Mouse (Mus musculus) mouse trophoblast stem cell (cell line): Measurements from ENCODE around the gene Gm32717.
"Not testable (repeated sequence)": the region's sequence is repeated elsewhere in the genome, so short reads cannot be mapped to it uniquely, and the experiment has no call there.

Source experiments
- in situ Hi-C, 2 experiments: fragments of 300-500 bp; cut with MseI, MboI; formaldehyde crosslinking; loops; 2 replicates in 1 of 2; 3 replicates in 1 of 2; pipeline ENCODE4 v1.15.1; 2025

Gm32717 gene

DNA sequence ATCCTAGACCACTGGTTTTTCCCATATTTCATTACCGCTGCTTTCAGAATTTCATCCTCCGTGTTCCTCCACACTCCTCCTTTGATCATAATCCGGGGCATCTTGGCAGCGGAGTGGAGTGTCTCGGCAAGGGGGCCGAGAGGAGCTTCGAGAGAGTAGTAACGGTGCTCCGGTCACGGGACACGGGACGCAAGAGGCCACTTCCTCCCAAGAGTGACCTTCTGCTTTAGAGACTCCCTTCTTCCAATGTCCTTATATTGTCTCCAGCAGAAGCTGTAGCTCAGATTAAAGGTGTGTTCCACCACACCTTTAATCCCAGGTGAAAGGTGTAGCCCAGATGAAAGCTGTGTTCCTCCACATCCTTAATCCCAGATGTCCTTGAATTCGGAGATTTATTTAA lies at the start of gene Gm32717:
TSS of gene Gm32717 (minus strand) at position 101 of the 400 bp plus-strand sequence.
- in situ Hi-C loops = not testable (repeated sequence)

GRCm38 (mm10) chr10:118283016-118283415 lies 42.4 kb upstream of the Gm32717 start:
- in situ Hi-C loops = not testable (repeated sequence)

DNA sequence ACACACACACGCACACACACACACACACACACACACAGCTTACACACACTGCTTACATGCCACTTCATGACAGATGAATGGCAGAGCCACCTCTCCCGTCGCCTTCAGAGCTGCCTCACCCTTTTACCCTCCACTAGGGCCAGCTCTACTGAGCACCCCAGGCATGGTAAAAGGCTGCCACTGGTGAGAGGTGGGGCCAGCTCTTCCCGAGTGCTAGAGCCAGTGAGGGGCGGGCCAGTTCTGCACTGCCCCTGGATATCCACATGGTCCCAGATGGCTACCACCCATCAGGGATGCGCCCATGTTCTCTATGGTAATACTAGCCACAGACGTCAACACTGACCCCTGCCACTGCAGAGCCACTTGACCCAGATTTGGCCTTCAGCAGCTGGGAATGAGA lies 42.0 kb upstream of the Gm32717 start:
- in situ Hi-C loops = not testable (repeated sequence)

GRCm38 (mm10) chr10:118278069-118278468 lies 37.5 kb upstream of the Gm32717 start:
- in situ Hi-C loops = not testable (repeated sequence)

DNA sequence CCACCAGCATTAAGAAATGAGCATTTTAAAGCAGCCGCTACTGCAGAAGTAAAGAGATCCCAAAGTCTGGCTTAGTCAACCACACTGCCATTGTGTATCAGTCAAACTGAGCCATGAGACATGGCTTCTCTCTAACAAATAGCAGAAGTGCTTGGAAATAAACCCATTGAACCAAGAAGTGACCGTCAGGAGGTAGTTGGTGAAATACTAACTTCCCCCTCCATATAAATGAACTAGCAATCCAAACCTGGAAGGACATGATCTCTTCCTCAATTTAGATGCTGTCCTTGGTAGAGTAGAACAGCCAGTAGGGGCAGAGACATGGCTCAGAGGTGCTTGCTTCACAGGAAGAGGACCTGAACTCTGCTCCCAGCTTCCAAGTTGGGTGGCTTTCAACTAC lies 30.8 kb upstream of the Gm32717 start:
- in situ Hi-C loops = not testable (repeated sequence)

DNA sequence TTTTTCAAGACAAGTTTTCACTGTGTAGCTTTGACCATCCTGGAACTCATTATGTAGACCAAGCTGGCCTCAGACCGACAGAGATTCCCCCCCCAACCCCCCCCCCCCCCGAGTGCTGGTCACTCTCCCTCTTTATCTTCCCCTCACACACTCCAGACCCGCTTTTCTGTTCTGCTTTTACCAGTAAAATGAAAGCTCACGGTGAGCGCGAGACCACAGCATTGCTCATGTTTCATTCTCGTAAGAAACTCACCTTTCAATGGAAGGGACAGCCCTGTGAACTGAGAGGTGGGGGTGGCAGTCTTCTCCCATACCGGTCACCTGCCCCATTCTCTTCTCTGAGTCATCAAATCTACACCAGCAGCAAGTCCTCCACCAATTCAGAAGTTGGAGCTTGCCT lies 28.2 kb upstream of the Gm32717 start:
- in situ Hi-C loops = not testable (repeated sequence)

GRCm38 (mm10) chr10:118258388-118258787 lies 17.8 kb upstream of the Gm32717 start, which contains the start of gene Gm32802:
TSS of gene Gm32802 (plus strand) at chr10:118258688.
- in situ Hi-C loops = not testable (repeated sequence)

- in situ Hi-C loops = no loop called here
Measured at GRCm38 (mm10) chr10:118250852-118251295, 10.3 kb upstream of the Gm32717 start.

- in situ Hi-C loops = not testable (repeated sequence)
Measured at GRCm38 (mm10) chr10:118249006-118249595, 8.5 kb upstream of the Gm32717 start.

DNA sequence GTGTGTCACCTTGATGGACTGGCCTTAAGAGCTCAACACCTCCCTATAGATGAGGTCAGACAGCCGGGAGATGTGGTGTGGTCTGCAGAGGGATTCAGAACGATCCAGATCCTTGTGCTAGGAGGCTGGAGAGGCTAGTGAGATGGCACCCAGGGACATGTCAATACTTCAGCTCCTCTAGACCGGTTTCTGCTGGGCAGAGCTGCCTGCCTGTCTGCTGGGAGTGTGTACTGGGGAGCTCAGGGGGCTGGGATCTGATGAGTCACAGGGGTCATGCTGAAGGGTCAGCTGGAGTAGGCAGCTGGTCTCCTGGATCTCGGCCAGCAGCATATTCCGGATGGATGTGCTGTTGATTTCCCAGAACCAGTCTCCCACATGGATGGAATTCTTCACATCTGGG lies 8.0 kb downstream of the Gm32717 start:
- in situ Hi-C loops = not testable (repeated sequence)

DNA sequence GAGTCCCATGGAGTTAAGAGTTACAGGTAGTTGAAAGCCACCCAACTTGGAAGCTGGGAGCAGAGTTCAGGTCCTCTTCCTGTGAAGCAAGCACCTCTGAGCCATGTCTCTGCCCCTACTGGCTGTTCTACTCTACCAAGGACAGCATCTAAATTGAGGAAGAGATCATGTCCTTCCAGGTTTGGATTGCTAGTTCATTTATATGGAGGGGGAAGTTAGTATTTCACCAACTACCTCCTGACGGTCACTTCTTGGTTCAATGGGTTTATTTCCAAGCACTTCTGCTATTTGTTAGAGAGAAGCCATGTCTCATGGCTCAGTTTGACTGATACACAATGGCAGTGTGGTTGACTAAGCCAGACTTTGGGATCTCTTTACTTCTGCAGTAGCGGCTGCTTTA lies 13.0 kb downstream of the Gm32717 start:
- in situ Hi-C loops = not testable (repeated sequence)

DNA sequence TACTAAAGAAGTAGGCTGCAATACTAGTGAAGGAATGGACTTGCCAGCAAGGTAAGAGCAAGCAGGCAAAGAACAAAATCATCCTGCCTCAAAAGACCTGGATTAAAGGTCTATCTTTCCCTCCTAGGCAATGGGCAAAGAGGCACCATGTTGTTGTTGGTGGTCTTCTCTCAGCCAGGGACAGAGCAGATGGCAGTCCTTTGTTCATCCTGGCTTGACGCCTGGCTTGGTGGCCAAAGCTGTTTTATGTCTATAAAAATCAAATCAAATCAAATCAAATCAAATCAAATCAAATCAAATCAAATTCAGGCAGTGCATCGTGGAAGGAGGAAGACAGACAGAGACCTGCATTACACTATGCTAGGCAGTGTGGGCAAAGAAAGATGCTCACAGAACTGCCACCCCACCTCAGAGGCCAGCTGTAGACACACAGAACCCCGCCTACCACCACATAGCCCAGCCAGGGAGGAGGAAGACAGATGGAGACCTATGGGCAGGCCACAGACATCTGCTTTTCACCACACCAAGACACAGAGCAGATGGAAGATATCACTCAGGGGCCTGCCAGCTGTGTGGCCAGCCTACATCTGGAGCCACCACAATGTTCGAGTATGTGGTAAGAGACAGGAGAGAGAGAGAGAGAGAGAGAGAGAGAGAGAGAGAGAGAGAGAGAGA lies 24.7 kb downstream of the Gm32717 start:
- in situ Hi-C loops = not testable (repeated sequence)

DNA sequence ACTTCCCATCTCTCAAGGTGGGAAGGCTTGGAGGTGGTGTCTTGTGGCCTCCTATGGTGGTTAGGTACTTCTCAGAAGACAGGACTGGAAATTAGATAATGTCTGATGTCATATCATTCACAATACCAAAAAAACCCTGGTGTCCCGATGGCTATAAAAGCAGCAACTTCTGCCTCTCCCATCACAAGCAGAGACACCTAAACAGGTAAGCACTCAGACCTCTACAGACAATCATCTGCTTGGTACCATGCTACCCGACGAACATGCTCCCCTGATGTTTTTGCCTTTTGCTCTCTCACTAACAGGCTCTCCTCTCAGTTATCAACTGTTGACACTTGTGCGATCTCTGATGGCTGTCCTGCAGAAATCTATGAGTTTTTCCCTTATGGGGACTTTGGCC lies 35.9 kb downstream of the Gm32717 start, which contains the start of gene Il22:
TSS of gene Il22 (plus strand) at position 301 of the 400 bp plus-strand sequence.
- in situ Hi-C loops = no loop called here

GRCm38 (mm10) chr10:118195150-118195549 lies 45.4 kb downstream of the Gm32717 start:
- in situ Hi-C loops = not testable (repeated sequence)
